Mouse (Mus musculus) bone marrow, adult 2 months (tissue): Measurements from ENCODE around the gene Itgav. TPM values are rescaled to one million over a fixed set of nuclear protein-coding genes. Genes with fewer than 3 reads are reported as not detected.

ENCODE experiments used
- H3K27ac ChIP-seq: fragments of 200-500 bp; 2 replicates; pipeline ENCODE4 v1.5.1; 2012; ENCODE audit warnings: low read depth, mild to moderate bottlenecking, control low read depth, inconsistent platforms, low read length; ENCODE audit not compliant: control insufficient read depth, poor library complexity, insufficient read depth
- H3K4me1 ChIP-seq: fragments of 200-500 bp; 2 replicates; pipeline ENCODE4 v1.6.1; 2011; ENCODE audit warnings: low read length; ENCODE audit not compliant: control insufficient read depth, insufficient read depth
- H3K4me3 ChIP-seq: fragments of 200-500 bp; replicated peaks from 2 replicates; pipeline ENCODE3; 2011; ENCODE audit warnings: mild to moderate bottlenecking, low read depth, low read length, control low read depth; ENCODE audit not compliant: control insufficient read depth
- CTCF ChIP-seq: fragments of 200-500 bp; IDR thresholded peaks from 2 replicates; pipeline ENCODE4 v1.5.1; 2011; ENCODE audit warnings: low read length, control low read depth; ENCODE audit not compliant: control insufficient read depth, insufficient read depth
- POLR2A ChIP-seq: fragments of 200-500 bp; IDR thresholded peaks from 2 replicates; pipeline ENCODE4 v1.6.1; 2011; ENCODE audit warnings: low read depth, mild to moderate bottlenecking, control low read depth, low read length, borderline replicate concordance; ENCODE audit not compliant: control insufficient read depth
- WGBS: fragments of 180-500 bp; shearing (Covaris S2); methylation state at CpG from one replicate; pipeline ENCODE4 v1.1.7; 2018; 5-methylcytosine and 5-hydroxymethylcytosine counted together
- polyA plus RNA-seq: library from polyadenylated mRNA; stranded (reverse); fragments of >200 nt; gene quantifications from 2 replicates; pipeline ENCODE4 v1.2.4, GENCODE M21; 2011; ENCODE audit warnings: low replicate concordance; ENCODE audit not compliant: missing spikeins, insufficient read depth, insufficient read length

Itgav gene
- polyA plus RNA-seq, 1 experiment = 24.7 TPM

- no peak overlapping the region for H3K4me3 ChIP-seq
- TF ChIP-seq CTCF (no peak), POLR2A (no peak)
- no peaks in the 10 kb centered on the region for H3K4me1 ChIP-seq
- H3K27ac ChIP-seq = no peak overlapping the region
- WGBS = 78% methylated on average over 9 of the region's 9 CpGs
These were observed 40.3 kb upstream of the Itgav start for GRCm38 (mm10) chr2:83683731-83684519.

GRCm38 (mm10) chr2:83684691-83685090, 39.5 kb upstream of the Itgav start:
- 92% methylated on average over 8 of the region's 8 CpGs for WGBS
- TF ChIP-seq POLR2A (no peak), CTCF (no peak)

GRCm38 (mm10) chr2:83690372-83690771, 33.8 kb upstream of the Itgav start:
- Histone ChIP-seq H3K4me3 (no peak overlapping the region), H3K27ac (no peak overlapping the region), H3K4me1 (no peaks in the 10 kb centered on the region)
- TF ChIP-seq POLR2A (no peak), CTCF (no peak)
- WGBS = 69% methylated on average over 2 of the region's 2 CpGs

More at GRCm38 (mm10) chr2:83684691-83685090, 39.5 kb upstream of the Itgav start:
- Histone ChIP-seq H3K4me1 (no peaks in the 10 kb centered on the region), H3K4me3 (no peak overlapping the region), H3K27ac (no peak overlapping the region)

- Histone ChIP-seq H3K27ac (no peak overlapping the region), H3K4me1 (no peaks in the 10 kb centered on the region), H3K4me3 (no peak overlapping the region)
- 78% methylated on average over 10 of the region's 10 CpGs for WGBS
- TF ChIP-seq POLR2A (no peak), CTCF (no peak)
These were observed 31.3 kb upstream of the Itgav start for GRCm38 (mm10) chr2:83692651-83693545.

GRCm38 (mm10) chr2:83694061-83694460, 30.1 kb upstream of the Itgav start:
- TF ChIP-seq POLR2A (no peak), CTCF (no peak)
- no peak overlapping the region for H3K27ac ChIP-seq
- H3K4me3 ChIP-seq = no peak overlapping the region
- no peaks in the 10 kb centered on the region for H3K4me1 ChIP-seq
- WGBS = 75% methylated on average over 7 of the region's 7 CpGs

- TF ChIP-seq POLR2A = no peak
- TF ChIP-seq CTCF = no peak
- no peaks in the 10 kb centered on the region; the same call in 1 of the 2 replicates for H3K4me1 ChIP-seq
- WGBS = 67% methylated on average over 11 of the region's 11 CpGs
- no peak overlapping the region for H3K4me3 ChIP-seq
- H3K27ac ChIP-seq = no peak overlapping the region
These were observed 28.6 kb upstream of the Itgav start for GRCm38 (mm10) chr2:83695345-83696247.

- WGBS = 43% methylated on average over 1 of the region's 1 CpGs
- TF ChIP-seq POLR2A (no peak), CTCF (no peak)
- no peak overlapping the region for H3K27ac ChIP-seq
These were observed 25.7 kb upstream of the Itgav start for GRCm38 (mm10) chr2:83698484-83698883.

More at GRCm38 (mm10) chr2:83698484-83698883, 25.7 kb upstream of the Itgav start:
- H3K4me1 ChIP-seq = no peaks in the 10 kb centered on the region; the same call in 1 of the 2 replicates
- no peak overlapping the region for H3K4me3 ChIP-seq
